Mouse (Mus musculus): ENCODE results near the gene Rtn4r. TPM values are rescaled to one million over a fixed set of nuclear protein-coding genes. Genes with fewer than 3 reads are reported as not detected.
"Not testable (repeated sequence)": the region's sequence is repeated elsewhere in the genome, so short reads cannot be mapped to it uniquely, and the experiment has no call there.

Rtn4r gene
- total RNA-seq, 2 experiments from 2014 or later, result 3.6 to 5.5 TPM

- no peak for DNase-seq
Measured at GRCm38 (mm10) chr16:18194208-18194985, 67.0 kb downstream of the Rtn4r start.

- DNase-seq, result no peak
Measured at GRCm38 (mm10) chr16:18195068-18195467, 67.6 kb downstream of the Rtn4r start.

GRCm38 (mm10) chr16:18195561-18195960 lies 68.1 kb downstream of the Rtn4r start:
- not testable (repeated sequence) for DNase-seq

- no peak for DNase-seq
Measured at GRCm38 (mm10) chr16:18197881-18198280, 70.4 kb downstream of the Rtn4r start.

GRCm38 (mm10) chr16:18198365-18199098 lies 71.1 kb downstream of the Rtn4r start:
- DNase-seq, result no peak

- DNase-seq, result no peak
Measured at GRCm38 (mm10) chr16:18200062-18200461, 72.6 kb downstream of the Rtn4r start.

- no peak for DNase-seq
Measured at GRCm38 (mm10) chr16:18201620-18202019, 74.2 kb downstream of the Rtn4r start.

Small RNA genes lying within 50 kb of the gene (microRNA-seq; reads per million reads assigned to microRNA genes)
- gene Mir6366, result 0 reads per million in 2 experiments

Other genes with a start within 250 kb of the Rtn4r start
- gene Gm20518, start 236.0 kb upstream of the Rtn4r start, total RNA-seq (2021), result under 1 TPM; 0.27 to 0.33 TPM
- gene Tssk1, start 233.4 kb upstream of the Rtn4r start, total RNA-seq (2021), result under 1 TPM; 0.12 to 0.33 TPM
- 10 to 100 TPM; 43.5 to 48.3 TPM for gene Dgcr2, start 229.1 kb upstream of the Rtn4r start, total RNA-seq (2021)
- gene Tssk2, start 229.0 kb upstream of the Rtn4r start, total RNA-seq (2021), result not detected
- 1 to 10 TPM; 8.6 TPM for gene Ess2, start 216.3 kb upstream of the Rtn4r start, total RNA-seq (2021)
- not detected for gene Gsc2, start 212.6 kb upstream of the Rtn4r start, total RNA-seq (2021)
- gene Slc25a1, start 199.4 kb upstream of the Rtn4r start, total RNA-seq (2021), result 10 to 100 TPM; 10.3 to 37.8 TPM
- not detected for gene Vpreb2, start 147.2 kb upstream of the Rtn4r start, total RNA-seq (2021)
- gene Dgcr6, start 74.8 kb upstream of the Rtn4r start, total RNA-seq (2021), result 10 to 100 TPM; 41.8 to 42.0 TPM
- gene Prodh, start 37.4 kb upstream of the Rtn4r start, total RNA-seq (2021), result 10 to 100 TPM; 12.3 to 17.9 TPM
- gene Ccdc188, start 90.2 kb downstream of the Rtn4r start, total RNA-seq (2021), result not detected
- gene Zdhhc8, start 107.5 kb downstream of the Rtn4r start, total RNA-seq (2021), result 10 to 100 TPM; 18.1 to 25.1 TPM
- gene Trmt2a, start 121.0 kb downstream of the Rtn4r start, total RNA-seq (2021), result 10 to 100 TPM; 13.8 to 16.7 TPM
- gene Ranbp1, start 121.1 kb downstream of the Rtn4r start, total RNA-seq (2021), result 10 to 100 TPM; 36.3 to 42.5 TPM
- not detected for gene Gm49776, start 130.7 kb downstream of the Rtn4r start, total RNA-seq (2021)
- 10 to 100 TPM; 10.9 to 12.4 TPM for gene Dgcr8, start 161.6 kb downstream of the Rtn4r start, total RNA-seq (2021)
- gene Tango2, start 220.5 kb downstream of the Rtn4r start, total RNA-seq (2021), result 100 to 1,000 TPM; 170 to 176 TPM
- gene Arvcf, start 220.5 kb downstream of the Rtn4r start, total RNA-seq (2021), result 10 to 100 TPM; 13.1 to 15.1 TPM